Comparison of ENCODE assay signal across 17 mouse cellular contexts in the genomic region with DNA sequence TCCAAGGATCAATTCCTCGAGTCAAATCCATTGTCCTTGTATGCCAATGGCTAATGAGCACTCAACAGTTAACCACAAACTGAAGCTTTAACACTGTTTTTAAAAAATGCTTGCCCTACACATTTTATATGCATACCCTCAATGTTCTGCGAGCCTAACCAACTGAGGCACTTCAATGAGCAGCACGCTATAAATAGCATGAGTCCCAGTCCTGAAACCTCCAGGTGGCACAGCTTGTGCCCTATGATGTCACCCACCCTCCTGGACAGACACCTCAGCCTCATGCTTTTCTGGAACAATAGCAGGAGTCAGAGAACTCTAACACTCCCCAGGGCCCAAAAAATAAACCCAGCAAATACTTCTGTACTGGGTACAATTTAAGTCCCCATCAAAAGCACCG.
"Had no signal": no experiment of that assay in that cellular context is flagged by ENCODE, and none has a peak within 500 bp of the region (broad histone marks: within the 10 kb centered on the region; RNA-seq: fewer than 3 reads in every experiment).

No protein-coding gene starts in this region.

- H3K4me1 ChIP-seq: lung, embryonic 15.5 days; megakaryocyte, embryonic 14.5 days; midbrain, embryonic 13.5 days; midbrain, embryonic 15.5 days; neural tube, embryonic 12.5 days; stomach, embryonic 15.5 days had no signal

- ATAC-seq: lung, postnatal 0 days; midbrain, embryonic 13.5 days; midbrain, embryonic 15.5 days had no signal

- H3K4me2 ChIP-seq: lung, embryonic 15.5 days; midbrain, embryonic 11.5 days; midbrain, embryonic 13.5 days; midbrain, embryonic 15.5 days; neural tube, embryonic 12.5 days; stomach, embryonic 15.5 days had no signal

- H3K27me3 ChIP-seq: lung, embryonic 15.5 days; megakaryocyte, embryonic 14.5 days; midbrain, embryonic 13.5 days; midbrain, embryonic 15.5 days; neural tube, embryonic 12.5 days; stomach, embryonic 15.5 days had no signal

- H3K27ac ChIP-seq: lung, embryonic 15.5 days; macrophage; midbrain, embryonic 13.5 days; midbrain, embryonic 15.5 days; neural tube, embryonic 12.5 days; stomach, embryonic 15.5 days; stomach, postnatal 0 days had no signal

- H3K4me3 ChIP-seq: lung, embryonic 15.5 days; megakaryocyte, embryonic 14.5 days; midbrain, embryonic 13.5 days; midbrain, embryonic 15.5 days; neural tube, embryonic 12.5 days; stomach, embryonic 15.5 days had no signal

- H3K9me3 ChIP-seq: lung, embryonic 15.5 days; midbrain, embryonic 13.5 days; midbrain, embryonic 15.5 days; neural tube, embryonic 12.5 days; stomach, embryonic 15.5 days had no signal

- H3K36me3 ChIP-seq: lung, embryonic 15.5 days; stomach, embryonic 15.5 days had no signal

- H3K9ac ChIP-seq: lung, embryonic 15.5 days; midbrain, embryonic 13.5 days; midbrain, embryonic 15.5 days; neural tube, embryonic 12.5 days; stomach, embryonic 15.5 days had no signal

- DNase-seq: lung, adult 2 months; lung, postnatal 14 days; lung, postnatal 36 days; right cerebral cortex, postnatal 14 days; thymus, adult 2 months; thymus, postnatal 25 days; thymus, postnatal 4 days had no signal
